Mouse (Mus musculus): ENCODE results near the gene Clmn.

Clmn gene

DNA sequence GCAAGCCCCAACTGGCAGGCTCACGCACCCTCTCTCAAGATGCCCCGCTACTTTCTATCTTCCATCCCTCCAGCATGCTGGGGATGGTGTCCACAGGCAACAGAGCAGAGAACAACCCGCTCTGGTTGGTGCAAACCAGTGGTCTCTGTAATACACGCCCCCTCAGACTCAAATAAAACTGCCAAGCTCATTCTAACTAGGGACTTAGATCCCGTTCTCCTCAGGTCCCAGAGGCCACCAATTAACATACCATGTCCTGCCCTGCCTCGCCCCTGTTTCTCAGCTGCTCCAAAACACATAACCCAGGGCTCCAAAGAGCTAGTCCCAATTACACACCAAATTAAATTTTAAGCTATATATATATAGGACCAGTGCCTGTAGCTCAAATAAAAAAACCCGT, 50.6 kb downstream of the Clmn start:
- DNase-seq (ENCODE audit: low spot score) = no peak

DNA sequence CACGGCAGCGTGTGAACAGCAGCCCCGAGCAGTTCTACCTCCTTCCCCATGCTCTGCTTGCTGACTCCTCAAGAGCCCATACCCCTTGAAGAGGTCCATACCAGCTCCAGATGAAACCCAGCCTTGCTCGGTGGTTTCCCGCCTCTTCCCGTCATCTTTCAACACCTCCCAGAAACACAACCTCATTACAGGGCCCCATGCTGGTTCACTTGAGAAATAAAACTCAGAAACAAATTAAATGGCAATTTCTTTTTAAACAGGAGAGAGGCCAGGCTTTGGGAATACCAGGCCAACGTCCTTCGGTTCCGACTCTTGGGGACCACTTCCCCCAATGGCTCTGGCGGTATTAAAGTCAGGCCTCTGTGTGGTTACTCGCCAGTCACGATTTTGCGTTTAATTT, 51.1 kb downstream of the Clmn start:
- no peak for DNase-seq (ENCODE audit: low spot score)

DNA sequence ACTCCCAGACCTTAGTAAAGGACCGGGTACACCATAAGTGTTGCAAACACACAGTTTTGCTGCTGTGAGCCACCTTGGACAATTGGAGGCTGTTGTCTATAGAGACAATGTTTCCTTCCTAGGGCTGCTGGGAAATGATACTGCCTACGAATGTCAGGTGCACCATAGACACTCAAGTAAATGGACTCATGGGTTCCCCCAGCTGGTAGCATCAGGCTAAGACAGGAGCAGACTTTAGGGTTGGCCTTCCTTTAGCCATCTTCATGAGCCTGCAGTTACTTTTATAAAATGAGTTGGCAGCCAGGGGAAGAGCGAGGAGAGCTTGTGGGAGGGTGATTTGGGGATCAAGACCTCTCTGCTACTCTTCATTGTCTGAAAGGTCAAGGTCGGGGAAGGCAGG, 52.2 kb downstream of the Clmn start:
- DNase-seq (ENCODE audit: low spot score) = no peak

DNA sequence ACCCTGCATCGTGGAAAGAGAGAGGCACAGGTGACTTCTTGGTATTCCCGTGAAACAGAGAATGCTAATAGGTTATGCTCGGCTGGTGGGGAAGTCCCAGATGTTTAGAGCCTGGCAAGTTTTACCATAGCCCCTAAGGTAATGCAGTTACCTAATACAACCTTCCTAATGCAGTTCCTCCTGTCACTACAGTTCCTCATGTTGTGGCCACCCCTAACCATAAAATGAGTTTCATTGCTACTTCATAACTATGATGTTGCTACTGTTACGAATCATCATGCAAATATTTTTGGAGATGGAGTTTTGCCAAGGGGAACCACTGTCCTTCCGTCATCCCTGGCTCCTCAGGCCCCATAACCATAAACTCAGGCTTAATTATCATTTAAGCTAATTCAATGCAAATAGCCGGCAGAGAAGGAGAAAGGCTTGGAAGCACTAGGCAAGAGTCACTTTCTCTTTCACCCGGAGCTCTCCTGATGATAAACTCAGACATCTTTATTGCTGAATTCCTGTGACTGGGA, 53.9 kb downstream of the Clmn start:
- DNase-seq (ENCODE audit: low spot score) = no peak

DNA sequence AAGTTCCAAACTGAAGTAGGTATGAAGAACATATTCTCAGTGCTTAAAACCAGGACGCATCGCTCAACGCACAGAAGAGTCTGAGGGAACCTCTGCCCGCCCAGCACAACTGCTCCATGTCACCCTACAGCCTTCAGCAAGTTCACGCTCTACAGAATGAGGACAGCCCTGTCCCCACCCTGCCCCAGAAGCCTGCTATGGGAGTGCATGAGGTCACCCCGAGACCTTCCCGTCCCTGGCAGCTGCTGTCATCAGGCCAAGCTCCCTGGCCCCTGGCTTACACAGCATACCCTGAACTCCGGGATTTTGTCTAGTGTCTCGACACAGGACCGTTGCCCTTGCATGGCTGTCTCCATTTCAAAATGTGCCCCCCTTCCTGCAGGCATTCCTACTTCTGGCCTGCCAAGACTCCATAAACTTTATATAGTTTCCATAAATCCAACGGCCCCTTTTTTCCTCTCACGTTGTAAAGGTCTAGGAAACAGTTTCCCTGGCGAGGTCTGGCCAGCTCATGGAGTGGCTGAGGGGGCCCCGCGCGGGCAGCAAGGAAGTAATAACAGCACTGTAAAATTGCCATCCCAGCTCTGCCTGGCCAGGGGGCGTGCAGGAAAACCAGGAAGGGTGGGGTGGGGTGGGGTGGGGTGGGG, 56.3 kb downstream of the Clmn start:
- no peak for DNase-seq (ENCODE audit: low spot score)

DNA sequence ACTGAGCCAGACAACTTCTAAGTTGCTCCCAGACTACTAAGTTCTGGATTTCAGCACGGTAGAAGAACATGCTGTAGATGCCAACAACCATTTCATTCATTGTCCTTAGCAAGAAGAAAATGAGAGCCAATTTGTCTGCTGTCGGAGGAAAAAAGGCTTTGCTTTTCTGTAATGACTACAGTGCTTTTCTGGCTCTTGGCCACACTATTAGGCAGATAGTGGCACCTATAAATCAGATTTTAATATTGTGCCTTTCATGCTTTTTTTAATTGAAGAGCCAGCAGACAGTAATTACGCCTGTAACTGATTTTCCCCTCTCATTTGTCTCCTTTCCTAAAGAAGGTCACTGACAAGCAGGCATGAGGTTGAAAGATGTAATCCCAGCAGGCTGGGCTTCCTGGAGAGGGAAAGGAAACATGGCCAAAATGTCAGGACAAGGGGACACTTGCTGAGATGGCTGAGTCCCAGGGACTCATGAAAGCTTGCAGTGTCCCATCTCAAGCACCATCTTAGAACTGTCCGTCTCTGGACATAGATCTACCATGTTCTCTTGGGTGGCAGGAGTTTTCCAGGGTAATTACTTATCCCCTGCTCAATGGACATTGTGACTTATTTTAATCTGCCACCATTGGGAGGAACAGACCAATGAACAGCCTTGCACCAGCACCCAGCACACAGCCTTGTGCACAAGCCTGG, 58.0 kb downstream of the Clmn start:
- DNase-seq (ENCODE audit: low spot score) = no peak

DNA sequence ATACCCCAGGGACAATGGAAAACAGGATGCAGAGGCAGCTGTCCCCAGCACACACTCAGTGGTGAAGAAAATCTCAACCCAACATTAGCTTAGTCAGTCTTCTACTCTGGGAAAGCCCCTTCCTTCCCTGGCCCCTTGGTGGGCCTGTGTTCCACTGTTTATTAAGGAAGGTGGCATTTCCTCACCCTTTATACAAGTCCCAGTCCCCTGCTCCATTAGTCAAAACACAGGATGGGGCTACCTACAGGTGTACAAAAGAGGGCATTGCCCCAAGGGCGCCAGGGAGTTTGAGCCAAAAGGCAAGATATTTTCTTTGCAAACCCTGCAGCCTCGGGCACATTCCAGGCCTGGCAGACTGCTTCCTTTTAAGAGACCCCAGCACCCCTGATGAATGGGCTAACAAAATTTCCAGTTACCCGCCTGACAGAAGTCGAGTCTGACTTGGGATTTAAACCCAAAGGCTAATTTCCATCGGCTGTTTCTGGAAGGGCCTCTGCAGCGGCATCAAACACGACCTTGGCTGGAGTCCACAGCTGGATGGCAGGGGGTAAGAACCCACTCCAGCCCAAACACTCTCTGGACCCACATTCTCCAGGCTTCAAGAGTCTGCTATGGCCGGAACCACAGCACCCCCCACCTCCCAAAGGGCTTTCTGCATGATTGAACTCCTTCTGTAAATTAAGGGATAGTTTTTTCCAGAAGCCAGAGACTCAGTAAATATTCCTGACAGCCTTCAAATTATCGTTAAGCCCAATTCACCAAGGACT, 63.2 kb downstream of the Clmn start:
- no peak for DNase-seq (ENCODE audit: low spot score)

DNA sequence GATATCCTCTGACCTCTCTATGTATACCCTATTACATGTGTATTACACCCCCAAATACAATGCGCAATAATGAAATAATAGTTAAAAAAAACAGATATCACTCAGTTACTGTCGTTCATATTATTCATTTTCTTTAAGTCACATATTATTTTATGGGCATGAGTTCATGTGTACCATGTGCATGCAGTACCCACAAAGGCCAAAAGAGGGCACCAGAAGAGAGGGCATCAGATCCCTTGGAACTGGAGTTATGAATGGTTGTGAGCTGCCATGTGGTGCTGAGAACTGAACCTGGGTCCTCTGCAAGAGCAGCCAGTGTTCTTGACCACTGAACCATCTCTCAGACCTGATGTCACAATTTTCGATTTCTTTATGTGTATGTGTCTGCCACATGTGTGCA, 65.5 kb downstream of the Clmn start:
- no peak for DNase-seq (ENCODE audit: low spot score)

DNA sequence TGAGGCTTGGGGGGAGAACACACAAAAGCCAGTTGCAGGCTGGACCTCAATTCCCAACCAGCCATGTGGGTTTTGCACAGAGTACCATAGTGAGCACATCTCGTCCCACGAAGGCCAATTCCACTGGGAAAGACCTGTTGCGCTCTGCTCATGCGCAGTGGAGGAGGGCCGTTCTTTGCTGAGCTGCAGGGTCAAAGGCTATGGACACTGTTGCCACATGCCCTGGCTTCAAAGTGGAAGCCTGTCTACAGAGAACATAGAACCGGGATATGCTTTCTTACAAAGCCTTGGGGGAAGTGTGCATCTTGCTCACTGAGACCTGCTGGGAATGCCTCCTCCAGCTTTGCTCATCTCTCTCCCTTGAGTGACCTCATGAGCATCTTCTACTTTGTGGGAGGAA, 67.0 kb downstream of the Clmn start:
- DNase-seq (ENCODE audit: low spot score) = no peak

DNA sequence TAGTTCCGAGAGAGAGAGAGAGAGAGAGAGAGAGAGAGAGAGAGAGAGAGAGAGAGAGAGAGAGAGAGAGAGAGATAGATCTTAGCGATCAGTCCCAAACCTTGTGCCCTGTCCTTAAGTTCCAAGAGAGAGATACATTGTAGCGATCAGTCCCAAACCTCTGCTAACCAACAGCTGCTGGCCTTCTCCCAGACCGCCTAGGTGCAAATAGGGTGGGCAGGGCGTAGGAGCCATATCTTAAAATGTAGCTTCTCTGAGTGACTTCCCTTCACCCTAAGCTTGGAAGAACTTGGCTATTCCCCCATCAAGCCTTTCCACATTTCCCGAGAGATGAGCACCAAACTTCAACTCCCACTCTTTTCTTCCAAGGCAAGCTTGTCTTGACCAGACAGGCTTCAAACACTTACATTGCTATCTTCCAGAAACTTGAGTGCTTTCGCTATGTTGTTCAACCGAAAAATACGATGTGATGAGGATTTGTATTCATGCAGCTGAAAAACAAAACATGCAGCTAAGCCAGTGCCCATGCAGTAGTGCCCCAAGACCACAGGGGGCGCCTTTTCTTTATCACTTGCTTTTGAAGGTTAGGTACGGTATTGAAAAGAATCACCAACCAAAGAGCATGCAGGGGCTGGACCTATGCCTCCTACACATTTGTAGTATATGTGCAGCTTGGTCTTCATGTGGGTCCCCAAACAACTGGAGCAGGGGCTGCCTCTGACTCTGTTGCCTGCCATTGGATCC, 68.1 kb downstream of the Clmn start:
- no peak for DNase-seq (ENCODE audit: low spot score)

DNA sequence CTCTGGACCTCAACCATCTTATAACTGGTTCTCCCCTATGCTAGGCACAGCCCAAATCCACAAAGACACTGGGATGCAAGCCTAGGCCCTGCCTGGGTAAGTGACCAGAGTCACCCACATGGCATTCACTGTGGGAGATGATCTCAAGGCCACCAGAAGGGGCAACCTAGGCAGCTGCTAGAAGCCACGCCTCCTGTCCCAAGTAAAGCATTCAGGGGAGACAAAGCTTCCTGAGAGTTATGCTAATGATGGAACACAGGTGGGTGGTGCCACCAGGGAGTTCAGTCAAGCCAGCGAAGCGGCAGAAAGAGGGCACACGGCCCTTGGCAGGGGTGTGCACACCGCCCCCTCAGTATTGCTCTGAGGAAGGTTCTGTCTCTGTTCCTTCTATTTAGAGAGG, 69.9 kb downstream of the Clmn start:
- no peak for DNase-seq (ENCODE audit: low spot score)

DNA sequence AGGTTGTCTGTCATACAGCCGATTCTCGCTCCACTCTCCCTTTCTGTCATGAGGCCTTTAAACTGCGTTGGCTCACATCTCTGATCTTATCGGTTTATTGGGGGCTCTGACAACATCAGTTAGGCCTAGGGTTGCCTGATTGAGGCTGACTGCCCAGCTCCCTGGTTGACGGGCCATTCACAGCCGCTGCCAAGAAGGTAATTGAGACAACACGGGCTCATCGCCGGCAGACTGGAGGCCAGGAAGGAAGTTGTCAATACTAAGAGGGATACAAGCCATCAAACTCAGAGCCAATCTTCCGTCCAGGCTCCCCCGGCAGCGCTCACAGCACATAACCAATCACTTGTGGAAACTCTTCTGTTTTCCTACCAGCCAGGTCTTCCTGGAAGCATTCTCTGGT, 71.4 kb downstream of the Clmn start:
- no peak for DNase-seq (ENCODE audit: low spot score)

DNA sequence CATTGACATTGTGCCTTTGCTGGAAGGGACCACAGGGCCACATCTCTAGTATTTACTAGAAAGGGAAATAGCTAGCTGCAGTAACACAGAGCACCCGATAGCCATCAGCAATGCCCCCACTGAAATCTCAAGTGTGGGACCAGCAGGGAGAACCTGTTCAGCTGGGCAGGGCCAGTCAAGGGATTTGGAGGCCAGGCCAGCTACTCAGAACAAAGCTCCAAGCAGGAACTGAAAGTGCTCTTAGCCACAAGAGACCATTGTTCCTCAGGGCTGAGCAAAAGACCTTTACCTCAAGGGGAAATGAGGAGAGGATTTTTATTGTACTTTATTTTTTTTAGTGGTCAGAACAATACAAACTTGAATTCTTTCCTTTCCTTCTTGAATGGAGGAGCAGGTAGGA, 87.3 kb downstream of the Clmn start:
- DNase-seq (ENCODE audit: low spot score) = no peak

DNA sequence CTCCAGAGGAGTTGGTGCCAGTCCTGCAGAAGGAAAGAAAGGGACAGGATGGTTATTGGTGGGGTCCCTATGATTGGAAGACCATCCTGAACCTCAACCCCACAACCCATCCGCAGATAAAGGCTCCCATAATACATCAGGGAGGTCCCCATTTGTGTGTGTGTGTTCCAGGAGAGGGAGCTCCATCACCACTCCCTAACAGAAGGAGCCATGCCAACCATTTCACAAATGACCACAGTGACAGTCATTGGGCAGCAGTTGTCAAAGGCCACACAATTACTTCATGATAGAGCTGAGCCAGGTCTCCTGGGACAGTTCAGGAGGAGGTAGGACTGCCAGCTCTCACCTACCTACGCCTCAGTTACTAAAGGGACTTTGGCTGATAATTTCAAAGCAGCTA, 92.9 kb downstream of the Clmn start:
- no peak for DNase-seq (ENCODE audit: low spot score)

DNA sequence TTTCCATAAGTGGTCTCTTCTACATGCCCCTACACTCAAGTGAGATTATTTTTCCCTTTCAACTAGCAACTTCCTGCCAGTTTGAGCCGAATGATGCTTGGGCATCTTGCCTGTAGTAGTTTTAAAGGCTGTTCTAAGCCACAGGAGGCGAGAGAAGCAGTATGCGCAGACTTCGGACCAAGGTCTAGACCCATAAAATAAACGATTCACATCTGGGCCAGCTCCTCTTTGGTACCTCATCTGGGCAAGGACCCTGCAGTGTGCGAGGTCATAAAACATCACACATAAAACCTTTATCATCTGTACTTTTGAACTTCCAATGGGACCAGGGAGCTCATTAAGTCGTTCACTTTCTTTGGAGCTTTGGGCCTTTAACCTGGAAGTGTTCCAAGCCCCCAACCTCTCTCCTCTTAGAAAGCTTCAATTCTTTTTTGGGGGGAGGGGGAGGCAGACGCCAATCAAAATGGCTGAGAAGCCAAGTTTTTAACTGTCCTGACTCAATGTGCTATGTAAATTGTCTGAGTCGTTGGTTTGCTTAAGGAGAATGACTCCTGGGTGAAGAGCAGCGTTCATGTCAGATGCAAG, 95.6 kb downstream of the Clmn start:
- no peak for DNase-seq (ENCODE audit: low spot score)

DNA sequence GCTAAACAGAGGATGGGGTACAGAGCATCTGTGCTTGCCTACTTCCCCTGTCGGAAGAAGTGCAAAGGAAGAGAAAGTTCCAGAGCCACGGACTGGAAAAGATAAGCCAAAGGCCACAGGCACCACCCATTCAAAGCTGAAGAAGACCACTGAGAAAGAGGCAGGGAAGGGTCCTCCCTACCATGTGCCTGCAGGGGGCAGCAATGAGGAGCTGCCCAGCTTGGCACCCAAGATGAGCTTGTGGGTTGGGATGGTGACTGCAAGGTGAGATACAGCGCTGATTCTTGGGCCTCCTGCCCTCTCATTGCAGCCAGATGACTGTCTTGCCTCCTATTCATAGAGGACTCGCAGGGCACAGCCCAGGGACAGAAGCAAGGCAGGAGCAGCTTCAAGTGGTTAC, 97.7 kb downstream of the Clmn start:
- DNase-seq (ENCODE audit: low spot score) = no peak

DNA sequence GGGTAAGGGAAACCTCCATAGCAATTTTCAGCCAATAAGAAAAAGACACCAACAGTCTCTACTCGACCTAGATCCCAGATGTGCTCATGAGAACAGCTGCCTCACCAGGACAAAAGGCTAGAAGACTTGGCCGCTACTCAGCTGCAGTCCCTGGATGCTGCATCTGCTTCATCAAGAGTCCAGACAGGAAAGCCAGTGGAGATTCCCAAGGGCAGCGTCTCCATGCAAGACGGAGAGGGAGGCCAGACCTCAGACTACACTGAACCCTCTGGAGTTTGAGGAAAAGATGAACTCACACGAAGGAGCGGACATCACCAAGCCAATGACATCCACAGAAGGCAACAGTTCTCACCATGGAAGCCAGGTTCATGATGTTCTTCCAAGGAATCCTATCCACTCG, 99.1 kb downstream of the Clmn start:
- DNase-seq (ENCODE audit: low spot score) = no peak

DNA sequence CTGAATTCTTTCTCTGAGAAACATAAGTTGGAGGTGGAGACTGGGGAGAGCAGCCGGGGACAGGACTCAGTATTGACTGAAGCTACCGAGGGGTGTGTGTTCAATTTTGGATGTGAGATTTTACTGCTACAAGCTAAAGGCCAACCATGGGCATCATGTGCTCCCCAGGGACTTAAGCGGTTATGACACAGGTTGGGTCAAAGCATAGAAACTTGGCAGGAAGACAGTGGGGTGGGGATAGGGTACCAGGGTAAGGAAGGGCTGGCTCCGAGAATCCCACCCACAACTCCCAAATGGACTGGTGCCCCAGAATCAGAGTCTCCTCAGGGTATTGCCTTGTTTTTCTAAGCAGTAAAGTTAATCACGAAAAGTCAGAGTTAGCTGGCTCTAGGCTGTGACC, 99.8 kb downstream of the Clmn start:
- DNase-seq (ENCODE audit: low spot score) = no peak

DNA sequence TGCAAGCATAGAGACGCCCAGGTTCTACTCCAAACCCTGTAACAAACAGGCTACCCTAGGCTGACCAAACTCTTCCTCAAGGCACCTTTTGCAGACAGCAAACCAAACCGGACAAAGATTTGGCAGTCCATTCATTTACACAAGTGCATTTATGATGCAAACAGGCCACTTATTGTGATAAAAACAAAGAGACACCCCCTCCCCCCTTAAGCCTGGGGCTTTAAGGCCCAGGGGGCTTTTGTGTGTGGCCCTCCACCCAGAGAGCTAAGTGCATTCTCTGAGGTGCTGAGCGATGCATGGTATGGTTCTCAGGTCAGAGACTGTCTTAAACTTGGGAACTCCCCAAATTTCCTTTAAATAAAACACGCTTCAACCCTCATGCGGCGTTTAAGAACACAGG, 101.0 kb downstream of the Clmn start:
- DNase-seq (ENCODE audit: low spot score) = no peak

DNA sequence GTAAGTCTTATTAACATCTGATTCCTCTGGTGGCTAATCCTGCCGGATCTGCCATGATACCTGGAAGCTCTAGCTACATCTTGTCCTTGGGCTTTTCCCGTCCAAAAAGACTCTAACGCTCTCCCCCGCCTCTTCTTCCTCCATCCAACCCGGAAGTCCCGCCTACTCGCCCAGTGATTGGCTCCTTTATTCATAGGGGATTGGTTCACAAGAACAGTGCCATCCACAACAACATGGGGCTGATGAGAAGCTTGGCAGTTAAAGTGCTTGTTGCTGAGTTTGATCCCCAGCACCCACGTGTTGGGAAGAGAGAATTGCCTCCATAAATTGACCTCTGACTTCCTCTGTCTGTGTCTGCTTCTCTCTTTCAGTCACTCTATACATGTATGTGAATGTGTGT, 103.5 kb downstream of the Clmn start:
- no peak for DNase-seq (ENCODE audit: low spot score)

DNA sequence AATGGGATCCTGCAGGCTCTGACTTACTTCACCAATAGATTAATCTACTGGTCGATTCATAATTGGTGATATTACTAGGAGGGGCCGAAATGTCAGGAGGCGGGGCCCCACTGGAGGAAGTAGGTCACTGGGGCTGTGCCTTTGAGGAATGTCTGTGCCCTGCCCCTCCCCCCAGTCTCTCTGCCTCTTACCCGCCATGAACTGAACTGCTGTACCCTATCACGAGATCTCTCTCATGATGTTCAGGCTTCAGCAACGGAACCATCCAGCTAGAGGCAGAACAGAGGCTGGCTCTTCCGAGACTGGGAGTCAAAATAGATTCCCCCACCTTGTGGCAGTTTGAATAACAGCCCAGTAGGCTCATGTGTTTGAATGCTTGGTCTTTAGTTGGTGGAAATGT, 106.8 kb downstream of the Clmn start:
- DNase-seq (ENCODE audit: low spot score) = no peak

DNA sequence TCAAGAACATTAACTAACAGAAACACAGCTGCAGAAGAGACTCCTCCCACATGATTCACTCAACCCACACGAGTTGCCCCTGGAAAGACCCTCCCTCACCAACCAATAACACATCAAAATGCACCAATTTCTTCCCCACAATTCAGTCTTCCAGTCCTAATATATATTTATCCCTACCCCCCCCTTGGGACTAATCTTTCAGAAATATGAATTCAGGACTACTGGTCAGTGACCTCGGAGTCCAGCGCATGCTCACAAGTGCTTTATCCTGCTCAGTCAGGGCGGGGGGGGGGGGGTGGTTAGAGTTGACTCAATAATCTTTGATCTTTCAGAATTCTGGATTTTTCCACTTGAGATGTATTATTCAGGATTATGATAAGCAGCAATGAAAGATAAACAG, 111.2 kb downstream of the Clmn start:
- DNase-seq (ENCODE audit: low spot score) = no peak
